Mouse (Mus musculus) MEL-GATA-1-ER (cell line): Measurements from ENCODE around the gene Adgrg1.

ENCODE experiments used
- DNase-seq: peaks from one replicate; pipeline ENCODE4 v3.0.0-alpha.2; 2012; ENCODE audit warnings: low read depth; ENCODE audit errors: extremely low read depth

Adgrg1 gene

DNA sequence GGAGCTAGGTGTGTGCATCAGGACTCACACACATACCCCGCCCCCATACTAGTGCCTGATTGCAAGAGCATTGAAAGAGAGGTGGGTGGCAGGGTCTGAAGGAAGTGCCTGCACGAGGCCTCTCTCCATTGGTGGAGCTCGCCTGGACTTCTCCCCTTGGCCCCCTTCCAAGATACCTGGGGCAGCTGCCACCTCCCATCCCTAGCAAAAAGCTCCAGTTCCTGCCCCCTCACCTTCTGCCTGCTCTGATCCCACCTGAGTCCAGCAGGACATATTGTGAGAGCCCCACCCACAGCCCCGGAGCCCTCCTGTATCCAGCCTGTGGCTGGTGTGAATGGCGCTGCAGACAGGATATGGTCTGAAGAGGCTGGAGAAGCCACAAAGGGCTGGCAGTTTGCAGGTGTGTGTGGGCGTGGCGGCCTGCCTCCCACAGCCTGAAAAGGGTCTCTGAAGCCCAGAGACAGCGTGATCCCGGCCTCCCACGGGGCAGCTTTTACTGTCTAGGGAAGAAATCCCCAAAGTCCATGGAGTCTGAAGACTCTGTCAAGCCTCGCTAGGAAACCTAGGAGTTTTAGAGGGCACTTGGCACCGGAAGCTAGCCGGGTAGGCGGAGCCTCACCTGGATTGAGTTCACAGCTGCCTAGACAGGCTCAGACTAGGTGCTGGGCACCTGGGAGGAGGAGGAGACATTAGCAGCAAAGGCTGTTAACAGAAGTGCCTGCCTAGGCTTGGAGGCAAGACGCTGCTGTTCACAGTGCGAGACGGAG lies 2.3 kb downstream of the Adgrg1 start:
- DNase-seq: no peak

DNA sequence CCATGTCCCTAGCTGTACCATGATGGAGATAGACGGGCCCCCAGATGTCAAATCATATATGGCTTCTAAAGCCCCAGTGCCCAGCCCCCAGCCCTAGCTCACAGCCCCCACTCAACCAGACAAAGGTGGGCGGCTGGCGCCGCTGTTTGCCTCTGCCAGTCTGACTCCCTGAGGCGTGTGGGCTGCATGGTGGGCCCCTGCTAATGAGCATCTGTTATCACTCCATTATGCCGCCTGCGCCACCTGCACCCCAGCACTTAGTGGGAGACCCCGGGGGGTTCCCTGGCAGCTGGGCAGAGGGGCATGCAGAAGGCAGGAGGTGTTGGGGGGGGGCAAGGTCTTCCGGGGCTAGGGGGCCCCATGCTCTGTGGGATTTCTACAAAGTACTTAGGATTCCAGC lies 3.6 kb downstream of the Adgrg1 start:
- DNase-seq: no peak

DNA sequence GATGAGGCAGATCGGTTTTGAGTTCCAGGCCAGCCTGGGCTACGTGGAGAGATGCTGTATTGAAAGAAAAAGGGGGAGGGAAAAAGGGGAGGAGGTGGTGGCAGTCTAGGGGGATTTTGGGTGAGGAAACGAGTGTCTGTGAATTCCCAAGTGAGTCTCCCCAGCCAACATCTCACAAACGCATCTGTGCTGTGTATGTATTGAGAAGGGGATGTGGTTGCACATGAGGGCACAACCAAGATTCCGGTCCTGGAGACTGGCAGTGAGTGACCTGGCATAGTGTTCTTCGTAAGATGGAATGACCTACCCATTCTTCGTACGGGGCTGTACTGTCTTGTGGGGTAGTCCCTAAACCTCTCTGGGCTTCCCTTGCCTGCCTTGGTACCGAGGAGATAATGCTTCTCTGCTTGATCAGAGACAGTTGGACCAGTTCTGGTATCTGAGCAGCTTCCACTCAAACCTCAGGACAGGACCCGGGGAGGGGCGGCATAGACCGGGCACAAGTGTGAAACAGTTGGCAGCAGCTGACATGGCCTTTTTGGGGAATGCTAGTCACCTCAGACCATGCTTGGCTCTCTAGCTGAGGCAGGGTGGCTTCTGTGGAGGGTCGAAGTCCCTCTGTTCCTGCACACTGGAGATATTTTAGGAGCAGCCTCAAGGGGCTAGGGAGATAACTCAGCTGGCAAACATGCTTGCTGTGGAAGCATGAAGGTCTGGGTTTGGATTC lies 4.2 kb downstream of the Adgrg1 start:
- DNase-seq: no peak

DNA sequence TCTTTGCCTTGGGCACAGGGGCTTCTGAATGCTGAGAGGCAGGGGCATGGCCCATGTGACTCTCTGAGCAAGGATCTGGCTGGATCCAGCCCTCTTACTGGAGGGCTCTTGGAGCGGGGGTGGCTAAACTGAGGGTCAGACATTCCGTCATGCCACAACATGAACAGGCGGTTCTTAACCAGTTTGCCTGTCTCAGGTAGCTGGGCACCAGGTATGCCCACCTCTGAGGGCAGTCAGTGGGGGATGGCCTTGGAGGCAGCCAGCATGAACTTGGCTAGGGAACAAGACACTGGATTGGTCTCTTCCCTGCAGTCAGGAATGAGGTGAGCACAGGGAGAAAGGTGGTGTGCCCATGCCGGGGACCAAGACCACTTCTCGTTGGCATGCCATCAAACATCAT lies 5.6 kb downstream of the Adgrg1 start:
- no peak for DNase-seq

DNA sequence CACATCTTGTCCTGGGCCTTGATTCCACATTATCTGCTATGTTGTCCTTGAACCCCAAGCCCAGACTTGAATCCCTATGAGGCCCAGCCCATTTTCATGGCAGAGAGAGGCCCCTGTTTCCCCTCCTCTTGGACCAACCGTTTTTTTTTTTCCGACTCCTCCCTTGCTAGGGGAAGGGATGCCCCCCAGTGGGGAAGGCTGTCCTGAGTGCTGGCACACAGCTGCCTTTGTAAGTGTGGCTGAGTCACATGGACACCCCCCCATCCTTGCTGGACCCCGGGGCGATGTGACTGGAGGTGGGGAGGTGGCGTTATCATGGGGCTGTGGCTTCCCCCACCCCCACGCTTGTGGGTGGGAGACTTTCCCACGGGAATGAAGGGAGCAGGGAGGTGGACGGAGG lies 6.4 kb downstream of the Adgrg1 start:
- DNase-seq: no peak

DNA sequence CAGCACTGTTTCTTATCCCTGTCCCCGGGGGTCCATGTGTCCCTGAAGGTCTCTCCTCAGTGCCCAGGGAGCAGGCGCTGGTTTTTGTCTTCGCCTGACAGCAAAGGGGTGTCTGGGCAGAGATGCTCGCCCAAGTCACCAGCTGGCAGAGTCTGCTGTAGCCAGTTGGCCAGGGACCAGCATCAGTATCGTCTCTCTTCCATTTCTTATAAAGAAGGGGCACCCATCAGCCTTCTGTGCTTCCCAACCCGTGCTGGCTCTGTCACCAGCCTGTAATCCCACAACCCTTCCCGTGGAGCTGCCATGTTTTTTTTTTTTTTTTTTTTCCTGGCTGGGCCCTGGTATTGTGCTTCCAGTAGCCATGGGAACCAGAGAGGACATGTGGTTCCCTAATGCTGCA lies 7.3 kb downstream of the Adgrg1 start:
- no peak for DNase-seq

DNA sequence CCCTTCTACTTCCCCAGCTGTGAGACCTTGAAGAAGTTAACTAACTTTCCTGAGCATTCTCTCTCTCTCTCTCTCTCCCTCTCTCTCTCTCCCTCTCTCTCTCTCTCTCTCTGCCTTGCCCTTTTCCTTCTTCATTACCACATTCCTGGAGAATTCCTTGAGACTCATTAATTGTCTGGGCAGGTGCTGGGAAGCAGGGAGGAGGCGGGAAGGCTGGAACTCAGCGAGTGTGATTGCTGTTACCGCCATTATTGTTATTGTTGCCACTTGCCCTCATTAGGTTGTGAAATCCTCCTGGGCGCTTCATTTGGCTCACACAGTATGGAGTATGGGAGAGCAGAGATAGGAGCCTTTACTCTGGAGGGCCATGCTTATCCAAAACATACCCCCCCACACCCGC lies 8.6 kb downstream of the Adgrg1 start:
- no peak for DNase-seq

DNA sequence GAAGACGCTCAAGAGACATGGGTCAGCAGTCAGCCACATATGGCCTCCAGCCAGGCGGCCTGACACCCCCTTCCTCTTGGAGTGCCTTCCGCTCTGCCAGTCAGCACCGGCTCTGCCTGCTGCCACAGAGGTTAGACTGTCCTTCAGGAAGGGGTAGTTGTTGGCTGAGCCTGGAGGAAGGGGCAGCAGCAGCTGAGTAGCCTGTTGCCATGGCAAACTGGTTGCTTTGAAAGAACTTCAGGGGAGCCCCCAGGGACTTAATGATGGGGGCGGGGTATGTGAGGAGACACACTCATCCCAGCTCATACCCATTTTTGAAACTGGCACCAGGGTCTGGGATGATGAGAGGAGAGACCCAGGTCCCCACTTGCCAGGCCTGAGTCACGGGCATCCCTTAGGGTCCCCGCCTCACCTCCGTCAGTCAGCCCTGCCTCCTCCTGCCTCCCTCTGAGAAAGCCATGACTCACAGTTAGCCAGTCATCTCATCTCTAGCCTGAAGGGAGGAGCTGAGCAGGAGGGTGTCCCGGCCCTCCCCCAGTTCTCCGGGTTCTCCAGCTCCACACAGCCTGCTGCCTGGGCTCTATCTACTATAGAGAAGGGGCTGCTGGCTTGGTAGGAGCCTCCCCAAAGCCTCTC lies 9.4 kb downstream of the Adgrg1 start:
- no peak for DNase-seq

DNA sequence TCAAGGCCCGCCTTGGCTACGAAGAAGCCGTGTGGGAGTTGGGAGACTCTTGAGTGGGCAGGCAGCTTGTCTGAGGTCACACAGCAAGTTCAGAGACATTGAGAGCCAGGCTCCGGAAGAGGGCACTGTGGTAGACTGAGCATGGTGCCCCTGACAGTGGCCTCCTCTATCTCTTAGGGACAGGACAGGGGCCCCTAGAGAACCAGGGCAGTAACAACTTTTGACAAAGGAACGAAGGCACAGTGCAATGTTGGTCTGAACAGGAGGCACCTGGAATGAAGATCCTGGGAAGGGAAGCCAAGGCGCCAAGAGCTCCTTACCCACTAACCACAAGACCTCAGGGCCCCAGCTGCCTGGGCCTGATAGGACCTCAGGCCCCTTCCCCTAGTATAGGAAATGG lies 10.5 kb downstream of the Adgrg1 start:
- no peak for DNase-seq

DNA sequence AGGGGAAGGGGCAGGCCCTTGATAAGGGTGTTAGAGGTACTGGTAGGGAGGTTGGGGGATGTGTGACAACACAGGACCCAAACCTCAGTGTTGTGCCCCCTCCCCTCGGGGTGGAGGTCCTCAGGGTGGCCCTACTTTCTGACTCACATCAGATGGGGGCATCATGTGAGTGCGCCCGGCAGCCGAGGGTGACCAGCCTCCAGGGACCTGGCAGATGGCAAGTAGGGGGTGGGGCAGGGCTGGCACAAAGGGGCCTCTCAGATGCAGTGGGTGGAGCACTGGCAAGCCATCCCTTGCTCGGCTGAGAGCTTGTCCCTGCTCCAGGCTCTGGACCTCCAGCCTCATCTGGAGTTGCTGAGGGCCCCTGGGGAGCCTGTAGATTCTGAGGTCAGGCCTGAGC lies 12.1 kb downstream of the Adgrg1 start:
- DNase-seq: no peak

DNA sequence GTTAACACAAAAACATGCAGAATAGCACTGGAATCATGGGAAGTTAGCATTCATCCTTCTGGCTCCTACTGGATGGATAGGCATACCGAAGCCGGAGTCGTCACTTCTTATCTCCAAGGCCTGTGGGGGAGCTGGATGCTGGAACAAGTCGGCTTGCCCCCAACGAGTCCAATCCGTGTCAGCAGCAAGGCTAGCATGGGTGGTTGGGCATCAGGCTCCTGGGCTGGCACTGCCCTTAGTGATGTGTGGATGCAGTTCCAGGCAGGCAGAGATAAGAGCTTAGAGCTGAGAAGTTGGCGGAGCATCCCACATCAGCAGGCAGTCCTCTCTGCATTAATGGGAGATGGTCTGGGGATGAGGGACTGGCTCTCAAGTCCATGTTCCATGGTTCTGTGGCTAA lies 13.0 kb downstream of the Adgrg1 start:
- DNase-seq: no peak

DNA sequence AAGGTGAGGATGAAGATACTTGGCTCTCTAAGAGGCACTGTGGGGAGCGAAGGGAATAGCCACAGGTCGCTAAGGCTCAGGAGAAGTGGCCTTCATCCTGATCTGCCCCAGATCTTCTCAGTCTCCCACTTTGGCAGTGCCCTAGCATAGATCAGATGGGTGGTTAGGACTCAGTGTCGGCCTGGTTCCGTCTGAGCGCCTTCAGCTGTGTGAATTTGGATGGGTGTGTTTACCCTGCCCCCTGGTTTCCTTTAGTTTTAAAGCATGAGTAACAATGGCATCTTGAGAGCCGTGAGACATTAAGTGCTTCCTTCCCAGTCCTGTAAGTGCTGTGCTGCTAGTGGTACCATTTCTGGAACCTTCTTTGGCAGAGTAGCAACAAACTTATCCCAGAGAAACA lies 14.1 kb downstream of the Adgrg1 start:
- no peak for DNase-seq

DNA sequence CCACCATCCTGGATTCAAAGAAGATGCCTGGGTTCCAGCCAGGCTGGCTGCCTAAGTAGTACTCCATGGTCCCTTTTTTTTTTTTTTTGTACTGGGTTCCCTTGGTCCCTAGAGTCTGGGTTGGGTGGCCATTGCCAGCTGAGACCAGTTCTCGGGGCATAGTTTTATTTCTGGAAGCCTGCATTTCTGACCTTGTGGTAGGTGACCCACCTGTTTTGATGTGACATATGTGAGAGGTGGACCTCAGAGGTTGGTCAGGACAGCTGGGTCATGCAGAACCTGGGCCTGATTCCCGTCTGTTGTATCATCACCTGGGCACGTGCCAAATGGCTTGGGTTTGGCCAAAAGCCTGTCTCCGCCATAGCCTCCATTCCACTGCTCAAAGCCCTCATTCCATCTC lies 15.2 kb downstream of the Adgrg1 start:
- DNase-seq: no peak

DNA sequence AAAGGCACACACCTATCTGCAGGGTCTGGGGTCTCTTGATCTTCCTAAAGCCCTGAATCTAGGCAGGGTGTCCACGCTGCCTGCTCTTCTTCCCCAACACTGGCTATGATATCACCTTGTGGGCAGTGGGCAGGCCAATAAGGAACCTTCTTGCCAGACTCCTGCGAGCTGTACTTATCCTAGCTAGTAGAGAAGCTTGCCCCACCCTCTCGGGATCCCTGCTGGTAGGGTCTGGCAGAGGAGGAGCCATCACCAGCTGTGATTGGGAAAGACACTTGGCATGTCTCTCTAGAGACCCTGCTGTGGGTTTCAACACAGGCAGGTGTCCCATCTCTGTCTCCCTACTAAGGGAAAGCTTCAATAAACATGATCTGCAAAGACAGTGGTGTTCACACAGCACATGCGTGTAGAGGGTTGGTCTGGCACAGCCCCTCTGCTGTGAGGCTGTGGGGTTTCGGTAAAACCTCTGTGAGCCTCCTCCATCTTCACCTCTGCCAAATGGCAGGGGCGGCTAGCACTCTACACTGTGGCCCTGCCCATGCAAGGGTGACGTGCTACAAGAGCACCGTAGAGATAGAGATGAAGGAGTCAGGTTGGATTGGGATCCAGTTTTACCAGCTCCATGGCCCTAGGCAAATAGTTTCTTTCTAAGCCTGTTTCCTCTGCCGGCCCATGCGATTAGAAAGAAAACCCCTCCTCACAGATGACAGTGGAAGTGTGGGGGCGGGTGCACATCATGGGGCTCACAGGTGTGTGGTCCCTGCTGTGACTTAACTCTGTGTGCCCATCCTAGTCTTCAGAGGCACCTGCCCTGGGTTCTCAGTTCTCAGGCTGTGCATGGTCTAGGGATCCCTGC lies 16.3 kb downstream of the Adgrg1 start:
- DNase-seq: no peak

DNA sequence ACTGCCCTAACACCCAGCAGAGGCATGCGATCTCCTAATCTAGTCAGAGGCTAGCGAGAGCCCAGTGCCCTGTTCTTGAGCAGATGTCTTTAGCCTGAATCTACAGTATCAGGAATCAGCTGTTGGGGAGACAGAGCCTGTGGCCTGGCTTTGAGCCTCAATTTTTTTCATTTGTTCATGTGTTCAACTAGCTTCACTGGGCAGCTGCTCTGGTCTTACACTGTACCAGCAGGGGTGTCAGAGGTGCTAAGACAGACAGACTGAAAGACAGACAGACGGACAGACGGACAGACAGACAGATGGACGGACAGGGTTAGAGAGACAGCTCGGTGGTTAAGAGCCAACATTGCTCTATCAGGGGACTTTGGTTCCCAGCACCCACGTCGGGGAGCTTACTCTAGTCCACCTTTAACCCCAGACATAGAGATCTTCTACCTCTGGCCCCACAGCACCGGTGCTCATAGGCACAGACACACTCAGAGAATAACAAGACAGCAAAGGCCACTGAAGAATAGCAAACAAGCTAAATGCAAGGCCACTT lies 17.0 kb downstream of the Adgrg1 start:
- no peak for DNase-seq

DNA sequence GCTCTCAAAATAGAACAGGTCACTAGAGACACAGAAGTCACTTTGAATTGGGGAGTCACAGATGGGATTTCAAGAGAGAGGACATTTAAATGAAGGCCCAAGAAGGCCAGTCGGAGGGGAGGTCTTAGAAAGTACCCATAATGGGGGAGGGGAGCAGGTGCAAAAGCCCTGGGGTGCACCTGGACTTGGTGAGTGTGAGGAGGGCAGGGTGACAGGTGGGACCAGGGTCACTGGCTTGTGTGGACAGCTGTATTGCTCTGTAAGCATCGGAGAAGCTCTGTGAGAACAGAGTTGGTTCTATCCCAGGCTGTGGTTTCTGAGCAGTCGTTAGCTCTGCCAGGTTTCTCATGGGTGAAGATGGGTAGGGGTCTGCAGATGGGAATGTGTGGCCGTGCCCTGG lies 17.5 kb downstream of the Adgrg1 start:
- no peak for DNase-seq

DNA sequence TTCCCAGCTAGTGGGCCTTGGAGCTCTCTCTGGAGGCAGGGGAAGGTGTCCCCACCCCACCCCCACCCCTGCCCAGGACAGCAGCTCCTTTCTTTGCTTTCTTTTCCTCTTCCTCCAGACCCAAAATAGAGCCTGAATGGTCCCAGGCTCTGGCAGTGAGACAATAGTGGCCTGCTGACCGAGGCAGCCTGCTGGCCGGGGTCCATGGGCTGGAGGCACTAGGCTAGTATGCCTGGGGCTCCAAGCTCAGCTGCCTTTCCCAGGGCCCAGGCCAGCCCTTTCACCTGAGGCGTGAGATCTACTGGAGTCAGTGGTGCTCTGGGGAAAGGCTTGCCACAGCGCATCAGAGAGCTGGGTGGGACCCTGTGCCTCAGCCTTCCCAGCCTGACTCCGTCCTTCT lies 18.0 kb downstream of the Adgrg1 start:
- DNase-seq: no peak

DNA sequence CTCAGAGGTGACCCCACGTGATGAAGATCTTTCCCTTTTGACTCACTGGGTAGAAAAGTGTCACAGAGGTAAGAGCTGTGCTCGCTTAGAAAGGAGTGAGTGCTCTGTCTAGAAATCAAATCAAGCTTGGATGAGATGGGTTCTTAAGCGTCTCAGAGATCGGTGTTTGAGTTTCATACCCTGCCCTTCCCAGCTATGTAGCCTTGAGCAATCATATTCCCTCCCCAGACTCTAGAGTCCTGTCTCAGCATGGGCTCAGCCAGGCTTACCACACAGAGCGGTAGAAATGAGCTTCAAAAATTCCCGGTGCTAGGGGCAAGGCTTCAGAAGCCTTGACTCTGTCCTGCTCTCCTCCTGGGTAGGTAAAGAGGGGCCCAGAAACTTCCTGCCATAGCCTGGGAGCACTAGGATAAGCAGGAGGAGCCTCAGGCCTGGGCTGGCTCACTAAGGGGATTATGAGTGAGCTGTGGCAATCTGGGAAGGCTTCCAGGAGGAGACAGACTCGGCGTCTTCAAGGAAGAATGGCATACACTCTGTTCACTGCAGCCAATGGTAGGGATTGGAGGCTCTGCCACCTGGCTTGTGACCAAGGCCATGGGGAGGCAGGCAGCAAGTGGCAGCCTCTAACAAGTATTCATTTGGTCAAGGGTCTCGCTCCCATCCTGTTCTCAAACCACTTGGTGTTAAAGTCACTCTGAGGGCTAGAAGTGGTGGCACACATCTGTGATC lies 18.6 kb downstream of the Adgrg1 start:
- no peak for DNase-seq

DNA sequence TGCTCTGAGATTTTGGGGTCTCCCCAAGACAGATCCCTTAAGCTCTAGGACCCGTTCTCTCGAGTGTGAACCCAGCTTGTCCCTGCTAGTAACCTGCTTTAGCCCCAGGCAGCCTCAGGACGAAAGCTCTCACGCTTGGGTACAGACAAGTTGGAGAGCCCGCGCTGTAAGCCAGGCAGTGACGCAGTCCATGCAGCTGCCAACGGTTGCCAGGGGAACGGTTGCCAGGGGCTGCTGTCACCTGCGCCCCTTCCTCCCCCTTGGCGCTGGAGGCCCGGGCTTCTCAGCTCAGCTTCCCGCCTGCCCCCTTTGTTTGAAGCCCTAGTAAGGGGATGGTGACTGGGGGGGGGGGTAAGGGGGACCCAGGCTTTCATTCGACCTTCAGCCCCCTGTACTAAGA lies 19.5 kb downstream of the Adgrg1 start:
- no peak for DNase-seq

DNA sequence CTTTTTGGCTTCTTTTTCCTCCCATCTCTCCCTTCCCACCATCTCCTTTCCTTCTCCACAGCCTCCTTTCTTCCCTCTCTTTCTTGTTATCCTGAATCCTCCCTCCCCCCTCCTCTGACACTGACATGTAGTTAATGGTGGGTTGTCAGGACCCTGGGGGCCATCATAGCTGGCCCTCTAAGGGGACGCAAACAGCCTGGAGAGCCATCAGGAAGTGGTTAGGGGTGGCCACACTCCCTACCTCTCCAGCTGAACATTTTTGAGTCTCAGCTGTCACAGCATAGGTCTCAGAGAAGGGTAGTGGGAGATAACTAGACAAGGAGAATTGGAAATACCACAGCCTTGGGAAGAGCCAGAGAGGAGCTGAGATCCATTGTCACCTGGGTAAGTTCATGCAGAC lies 20.0 kb downstream of the Adgrg1 start:
- no peak for DNase-seq
